Mouse (Mus musculus) cerebellum, adult 2 months (tissue): ENCODE measurements at regions not wholly inside any gene's neighbourhood (a gene's known extent, or its start where the extent isn't known, plus 50 kb on each side); places are given as distances from the start of the nearest gene placed in this dataset.

Experiments
- CTCF ChIP-seq: fragments of 200-500 bp; IDR thresholded peaks from 2 replicates; pipeline ENCODE4 v1.5.1; 2011; ENCODE audit warnings: low read depth, mild to moderate bottlenecking, control low read depth, low read length, moderate library complexity, borderline replicate concordance; ENCODE audit not compliant: insufficient read depth
- POLR2A ChIP-seq: fragments of 200-500 bp; IDR thresholded peaks from 2 replicates; pipeline ENCODE4 v1.6.1; 2011; ENCODE audit warnings: low read length, control low read depth, borderline replicate concordance; ENCODE audit not compliant: insufficient read depth

DNA sequence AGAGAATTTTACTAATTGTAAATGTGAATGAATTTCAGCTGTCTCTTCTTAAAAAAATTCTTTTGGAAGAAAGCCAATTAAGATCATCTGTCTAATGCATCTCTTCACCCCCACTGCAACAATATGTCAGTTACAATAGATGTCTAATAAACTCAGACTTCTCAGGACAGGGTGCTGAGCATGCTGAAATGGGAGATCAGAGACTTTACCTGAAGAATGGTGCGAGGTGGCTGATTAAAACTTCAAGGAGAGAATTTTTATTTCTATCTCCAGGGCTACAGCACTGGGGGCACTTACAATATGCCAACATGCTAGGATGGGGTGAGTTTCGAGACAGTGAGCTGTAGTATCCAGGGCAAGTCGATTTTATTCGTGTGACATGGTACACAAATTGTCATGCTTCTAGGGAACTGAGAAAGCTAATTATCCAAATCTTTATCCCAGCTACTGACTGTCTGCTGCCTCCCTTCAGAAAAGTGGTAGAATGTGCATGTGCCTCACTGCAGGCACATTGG lies 449.0 kb upstream of the Fam92a start:
- TF ChIP-seq POLR2A (no peak), CTCF (no peak)
